Mouse (Mus musculus): ENCODE data around the gene Gng12. TPM values are rescaled to one million over a fixed set of nuclear protein-coding genes. Genes with fewer than 3 reads are reported as not detected.

Gene Gng12
- total and polyA plus RNA-seq, 2 experiments: 14.1 to 24.4 TPM

DNA sequence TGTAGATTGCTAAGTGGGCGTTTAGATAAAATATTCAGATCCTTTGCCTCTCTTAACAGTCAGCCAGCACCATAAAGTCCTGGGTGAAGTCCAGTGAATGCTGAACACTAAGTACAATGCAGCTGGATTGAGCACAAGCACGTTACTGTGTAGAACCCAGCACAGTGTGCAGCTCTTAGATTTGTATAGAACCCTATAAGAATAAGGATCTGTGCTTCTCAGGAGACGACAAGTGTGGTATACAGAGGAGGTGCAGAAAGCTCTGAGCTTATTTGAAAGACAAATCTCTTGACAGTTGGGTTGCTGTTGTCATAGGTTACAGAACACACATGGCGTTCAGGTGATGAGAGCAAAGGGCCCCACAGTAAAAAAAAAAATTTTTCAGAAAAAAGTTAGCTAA lies 1.8 kb downstream of the Gng12 start:
- H3K9ac ChIP-seq (ENCODE audit: low read depth, low read length): no peak overlapping the region
- no peak overlapping the region for H3K4me3 ChIP-seq (ENCODE audit: insufficient read depth, low read depth, low read length)
- DNase-seq (ENCODE audit: extremely low read depth, low read depth, low spot score): no peak

DNA sequence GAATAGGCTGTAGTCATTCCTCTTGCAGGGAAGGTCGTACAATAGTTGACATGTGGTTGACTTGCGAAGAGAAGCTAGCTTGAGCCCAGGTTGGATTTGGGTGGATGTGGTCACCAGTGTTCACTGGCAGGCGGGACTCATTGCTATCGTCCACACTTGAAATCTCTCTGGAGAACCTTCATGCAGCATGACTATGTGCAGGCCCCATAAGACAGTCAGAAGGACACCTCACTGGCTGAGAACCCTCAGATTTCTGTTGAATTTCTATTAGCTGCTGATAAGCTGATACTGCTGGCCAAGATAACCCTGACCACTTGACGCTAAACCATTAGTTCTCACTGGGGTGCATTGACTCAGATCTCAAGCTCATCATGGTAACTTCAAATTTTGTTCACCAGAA lies 5.7 kb downstream of the Gng12 start:
- peaks cover 12% of the 10 kb centered on the region for H3K4me1 ChIP-seq (ENCODE audit: control insufficient read depth, insufficient read depth, low read length)
- no peak overlapping the region for H3K9ac ChIP-seq (ENCODE audit: low read depth, low read length)
- 91% methylated on average over 5 of the region's 5 CpGs for WGBS
- no peak overlapping the region for H3K27ac ChIP-seq (replicated peaks; ENCODE audit: insufficient read depth, low read depth, low read length)
- TF ChIP-seq POLR2A (IDR thresholded peaks at IDR 0.05; ENCODE audit: extremely low read depth, insufficient read depth, low read length): no peak
- no peak overlapping the region for H3K4me3 ChIP-seq (ENCODE audit: insufficient read depth, low read depth, low read length)
- H3K79me2 ChIP-seq (ENCODE audit: control insufficient read depth, insufficient read depth, low read length): peaks cover 23% of the 10 kb centered on the region; the same call in 1 of the 2 replicates
- no peaks in the 10 kb centered on the region for H3K36me3 ChIP-seq (ENCODE audit: control insufficient read depth, insufficient read depth, low read length)
- DNase-seq (ENCODE audit: extremely low read depth, low read depth, low spot score): no peak
- H3K27me3 ChIP-seq (ENCODE audit: control insufficient read depth, insufficient read depth, low read length): no peaks in the 10 kb centered on the region

More for the DNA sequence above, 1.8 kb downstream of the Gng12 start:
- WGBS: 42% methylated on average over 4 of the region's 4 CpGs
- H3K79me2 ChIP-seq (ENCODE audit: control insufficient read depth, insufficient read depth, low read length): peaks cover 9% of the 10 kb centered on the region; the same call in 1 of the 2 replicates
- no peak for TF ChIP-seq CTCF (IDR thresholded peaks at IDR 0.05; ENCODE audit: low read depth, low read length)
- no peak for TF ChIP-seq POLR2A (IDR thresholded peaks at IDR 0.05; ENCODE audit: extremely low read depth, insufficient read depth, low read length)
- no peaks in the 10 kb centered on the region for H3K36me3 ChIP-seq (ENCODE audit: control insufficient read depth, insufficient read depth, low read length)
- H3K27ac ChIP-seq (replicated peaks; ENCODE audit: insufficient read depth, low read depth, low read length): no peak overlapping the region
- no peaks in the 10 kb centered on the region for H3K27me3 ChIP-seq (ENCODE audit: control insufficient read depth, insufficient read depth, low read length)
- peaks cover 4% of the 10 kb centered on the region for H3K4me1 ChIP-seq (ENCODE audit: control insufficient read depth, insufficient read depth, low read length)

DNA sequence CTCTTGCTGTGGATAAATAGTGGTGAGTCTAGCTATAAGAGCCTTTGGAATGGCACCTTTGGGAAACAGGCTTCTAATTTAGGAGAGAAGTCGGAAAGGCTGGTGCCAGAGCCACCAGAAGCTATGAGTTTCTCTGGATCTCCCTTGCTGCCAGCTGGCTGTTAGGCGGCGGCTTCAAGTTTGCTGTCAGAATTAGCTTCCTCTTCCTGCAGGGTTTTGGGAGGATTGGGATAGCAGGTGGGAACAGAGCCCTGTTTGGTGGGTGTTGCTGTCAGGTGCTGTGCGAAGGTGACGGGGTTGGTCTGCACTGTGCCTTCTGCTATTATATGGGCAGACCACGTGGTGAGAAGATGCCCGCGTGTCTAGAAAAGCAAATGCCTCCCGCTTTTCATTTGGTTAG lies 7.0 kb downstream of the Gng12 start:
- H3K79me2 ChIP-seq (ENCODE audit: control insufficient read depth, insufficient read depth, low read length): peaks cover 24% of the 10 kb centered on the region; the same call in 1 of the 2 replicates
- H3K27me3 ChIP-seq (ENCODE audit: control insufficient read depth, insufficient read depth, low read length): no peaks in the 10 kb centered on the region
- no peak for TF ChIP-seq CTCF (IDR thresholded peaks at IDR 0.05; ENCODE audit: low read depth, low read length)
- no peak for TF ChIP-seq POLR2A (IDR thresholded peaks at IDR 0.05; ENCODE audit: extremely low read depth, insufficient read depth, low read length)
- peaks cover 10% of the 10 kb centered on the region for H3K4me1 ChIP-seq (ENCODE audit: control insufficient read depth, insufficient read depth, low read length)
- 75% methylated on average over 9 of the region's 9 CpGs for WGBS
- H3K9ac ChIP-seq (ENCODE audit: low read depth, low read length): no peak overlapping the region
- no peak for DNase-seq (ENCODE audit: extremely low read depth, low read depth, low spot score)
- H3K36me3 ChIP-seq (ENCODE audit: control insufficient read depth, insufficient read depth, low read length): no peaks in the 10 kb centered on the region
- H3K27ac ChIP-seq (replicated peaks; ENCODE audit: insufficient read depth, low read depth, low read length): no peak overlapping the region
- H3K4me3 ChIP-seq (ENCODE audit: insufficient read depth, low read depth, low read length): no peak overlapping the region

DNA sequence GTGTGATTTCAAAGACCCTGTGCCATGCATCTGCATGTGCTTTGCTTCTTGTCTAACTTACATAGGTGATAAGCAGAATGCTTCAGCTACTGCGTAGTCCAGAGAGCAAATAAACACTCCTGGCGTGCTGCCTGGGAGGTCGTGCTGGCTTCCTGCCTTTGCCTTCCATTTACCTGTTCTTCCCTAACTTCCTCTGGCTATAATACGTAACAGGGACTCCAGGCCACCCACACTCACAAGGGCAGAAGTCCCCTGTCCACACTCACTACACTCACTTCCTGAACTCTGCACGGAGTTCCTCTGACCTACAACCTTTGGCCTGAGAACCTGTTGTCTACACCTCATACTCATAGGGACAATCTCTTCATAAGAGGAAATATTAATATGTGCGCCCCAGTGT lies 7.5 kb downstream of the Gng12 start:
- H3K4me3 ChIP-seq (ENCODE audit: insufficient read depth, low read depth, low read length): no peak overlapping the region
- peaks cover 26% of the 10 kb centered on the region; the same call in 1 of the 2 replicates for H3K79me2 ChIP-seq (ENCODE audit: control insufficient read depth, insufficient read depth, low read length)
- no peaks in the 10 kb centered on the region for H3K27me3 ChIP-seq (ENCODE audit: control insufficient read depth, insufficient read depth, low read length)
- no peak overlapping the region for H3K9ac ChIP-seq (ENCODE audit: low read depth, low read length)
- H3K4me1 ChIP-seq (ENCODE audit: control insufficient read depth, insufficient read depth, low read length): peaks cover 15% of the 10 kb centered on the region
- H3K36me3 ChIP-seq (ENCODE audit: control insufficient read depth, insufficient read depth, low read length): no peaks in the 10 kb centered on the region
- TF ChIP-seq CTCF (IDR thresholded peaks at IDR 0.05; ENCODE audit: low read depth, low read length) (no peak), POLR2A (IDR thresholded peaks at IDR 0.05; ENCODE audit: extremely low read depth, insufficient read depth, low read length) (no peak)
- H3K27ac ChIP-seq (replicated peaks; ENCODE audit: insufficient read depth, low read depth, low read length): no peak overlapping the region
- 23% methylated on average over 6 of the region's 6 CpGs for WGBS
- DNase-seq (ENCODE audit: extremely low read depth, low read depth, low spot score): peak; percentile 68

DNA sequence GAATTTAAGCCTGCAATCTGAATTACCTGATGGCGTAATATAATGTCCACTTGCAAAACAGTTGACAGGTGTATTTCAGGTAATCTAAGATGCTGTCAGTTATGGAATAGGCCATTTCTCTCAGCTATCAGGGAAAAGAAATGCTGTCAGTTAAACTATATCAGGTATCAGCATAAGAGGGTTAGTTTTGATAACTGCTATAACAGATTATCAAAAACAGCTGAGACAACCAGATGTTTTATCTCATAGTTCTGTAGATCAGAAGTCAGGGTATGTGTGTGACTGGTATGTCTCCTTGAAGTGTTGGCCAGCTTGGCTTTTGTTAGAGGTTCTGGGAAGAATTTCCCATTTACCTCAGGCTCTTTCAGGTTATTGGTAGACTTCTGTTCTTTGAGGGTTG lies 10.0 kb downstream of the Gng12 start:
- 98% methylated on average over 1 of the region's 1 CpGs for WGBS
- no peak for DNase-seq (ENCODE audit: extremely low read depth, low read depth, low spot score)
- Histone ChIP-seq H3K4me3 (ENCODE audit: insufficient read depth, low read depth, low read length) (no peak overlapping the region), H3K9ac (ENCODE audit: low read depth, low read length) (no peak overlapping the region), H3K27ac (replicated peaks; ENCODE audit: insufficient read depth, low read depth, low read length) (no peak overlapping the region), H3K36me3 (ENCODE audit: control insufficient read depth, insufficient read depth, low read length) (no peaks in the 10 kb centered on the region), H3K4me1 (ENCODE audit: control insufficient read depth, insufficient read depth, low read length) (peaks cover 32% of the 10 kb centered on the region), H3K27me3 (ENCODE audit: control insufficient read depth, insufficient read depth, low read length) (no peaks in the 10 kb centered on the region), H3K79me2 (ENCODE audit: control insufficient read depth, insufficient read depth, low read length) (peaks cover 32% of the 10 kb centered on the region; the same call in 1 of the 2 replicates)
- TF ChIP-seq CTCF (IDR thresholded peaks at IDR 0.05; ENCODE audit: low read depth, low read length) (no peak), POLR2A (IDR thresholded peaks at IDR 0.05; ENCODE audit: extremely low read depth, insufficient read depth, low read length) (no peak)

DNA sequence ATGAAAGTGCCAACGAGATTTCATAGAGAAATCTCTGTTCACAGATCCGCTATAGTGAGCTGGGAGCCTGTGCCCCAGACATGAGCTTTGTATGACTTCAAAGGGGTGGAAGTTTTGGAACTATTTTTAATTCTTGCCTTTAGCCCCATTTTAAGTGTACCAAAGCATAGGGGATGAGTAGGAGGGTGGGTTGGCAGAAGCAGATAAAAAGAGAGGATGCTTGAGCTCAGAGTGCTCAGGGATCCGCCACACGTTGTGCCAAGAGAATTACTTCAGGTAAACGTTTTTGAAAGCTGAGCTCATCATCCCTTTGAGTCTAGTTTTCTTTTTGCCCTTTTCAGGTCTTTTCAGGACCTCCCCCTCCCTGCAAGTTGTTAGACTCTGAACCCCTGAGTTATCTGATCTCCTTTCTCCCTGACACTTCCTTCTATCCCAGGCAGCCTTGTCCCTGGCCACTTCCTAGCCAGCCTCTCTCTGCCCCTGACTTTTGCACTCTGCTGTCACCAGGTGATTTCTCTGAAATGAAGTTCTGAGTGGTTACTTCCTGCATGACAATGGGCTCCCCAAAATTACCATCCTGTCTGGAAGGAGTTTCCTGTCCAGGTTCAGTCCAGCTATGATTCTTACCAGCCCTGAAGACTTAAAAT lies 12.3 kb downstream of the Gng12 start:
- no peak for DNase-seq (ENCODE audit: extremely low read depth, low read depth, low spot score)
- 73% methylated on average over 5 of the region's 5 CpGs for WGBS
- Histone ChIP-seq H3K27me3 (ENCODE audit: control insufficient read depth, insufficient read depth, low read length) (no peaks in the 10 kb centered on the region), H3K4me3 (ENCODE audit: insufficient read depth, low read depth, low read length) (no peak overlapping the region), H3K27ac (replicated peaks; ENCODE audit: insufficient read depth, low read depth, low read length) (no peak overlapping the region), H3K9ac (ENCODE audit: low read depth, low read length) (no peak overlapping the region), H3K4me1 (ENCODE audit: control insufficient read depth, insufficient read depth, low read length) (peaks cover 32% of the 10 kb centered on the region), H3K79me2 (ENCODE audit: control insufficient read depth, insufficient read depth, low read length) (peaks cover 27% of the 10 kb centered on the region; the same call in 1 of the 2 replicates), H3K36me3 (ENCODE audit: control insufficient read depth, insufficient read depth, low read length) (no peaks in the 10 kb centered on the region)
- TF ChIP-seq POLR2A (IDR thresholded peaks at IDR 0.05; ENCODE audit: extremely low read depth, insufficient read depth, low read length) (no peak), CTCF (IDR thresholded peaks at IDR 0.05; ENCODE audit: low read depth, low read length) (no peak)

All from liver, adult 2 months (tissue).